Mouse (Mus musculus) midbrain, embryonic 16.5 days (tissue): Measurements from ENCODE around the gene Usb1. TPM values are rescaled to one million over a fixed set of nuclear protein-coding genes. Genes with fewer than 3 reads are reported as not detected.

ENCODE experiments used
- ATAC-seq: fragments of 200-750 bp; cut with Nextera tagmentation; 2 replicates; pipeline ENCODE4 v1.8.0; 2017; ENCODE audit warnings: moderate TSS enrichment
- H3K27ac ChIP-seq: fragments of 300-500 bp; sonication (generic); 2 replicates; pipeline ENCODE4 v1.5.1; 2014; ENCODE audit warnings: mild to moderate bottlenecking, low read length, mixed read lengths
- H3K27me3 ChIP-seq: fragments of 300-500 bp; sonication (generic); 2 replicates; pipeline ENCODE4 v1.6.1; 2014; ENCODE audit warnings: low read depth, low read length, mixed read lengths; ENCODE audit not compliant: control insufficient read depth, insufficient read depth
- H3K36me3 ChIP-seq: fragments of 300-500 bp; sonication (generic); 2 replicates; pipeline ENCODE4 v1.6.1; 2014; ENCODE audit warnings: mild to moderate bottlenecking, low read length, moderate library complexity, mixed read lengths; ENCODE audit not compliant: control insufficient read depth, insufficient read depth
- H3K4me1 ChIP-seq: fragments of 300-500 bp; sonication (generic); 2 replicates; pipeline ENCODE4 v1.6.1; 2014; ENCODE audit warnings: mild to moderate bottlenecking, low read length, mixed read lengths; ENCODE audit not compliant: control insufficient read depth, insufficient read depth
- H3K4me2 ChIP-seq: fragments of 300-500 bp; sonication (generic); 2 replicates; pipeline ENCODE4 v1.6.1; 2014; ENCODE audit warnings: mild to moderate bottlenecking, low read length, mixed read lengths
- H3K4me3 ChIP-seq: fragments of 300-500 bp; sonication (generic); 2 replicates; pipeline ENCODE4 v1.5.1; 2014; ENCODE audit warnings: low read depth, mild to moderate bottlenecking, low read length, moderate library complexity, mixed read lengths
- H3K9ac ChIP-seq: fragments of 300-500 bp; sonication (generic); 2 replicates; pipeline ENCODE4 v1.6.1; 2014; ENCODE audit warnings: low read depth, low read length, mixed read lengths
- H3K9me3 ChIP-seq: fragments of 300-500 bp; sonication (generic); replicated peaks from 2 replicates; pipeline ENCODE4 v1.6.1; 2014; ENCODE audit warnings: mild to moderate bottlenecking, low read length, mixed read lengths; ENCODE audit not compliant: control insufficient read depth, poor library complexity, severe bottlenecking
- WGBS: fragments of 180-500 bp; shearing (Covaris S2); extraction: QIAGEN DNeasy Blood & Tissue Kit; methylation state at CpG from one replicate; pipeline ENCODE4 v1.1.7; 2014; 5-methylcytosine and 5-hydroxymethylcytosine counted together
- polyA plus RNA-seq: library from polyadenylated mRNA; unstranded; fragments of >200 nt; fragmentation: Nextera tagmentation; extraction: Ambion mirVana; gene quantifications from 2 replicates; pipeline ENCODE4 v1.2.1, GENCODE M21; 2015

Usb1 gene
- polyA plus RNA-seq, 1 experiment from 2014 or later, result 35.5 TPM

DNA sequence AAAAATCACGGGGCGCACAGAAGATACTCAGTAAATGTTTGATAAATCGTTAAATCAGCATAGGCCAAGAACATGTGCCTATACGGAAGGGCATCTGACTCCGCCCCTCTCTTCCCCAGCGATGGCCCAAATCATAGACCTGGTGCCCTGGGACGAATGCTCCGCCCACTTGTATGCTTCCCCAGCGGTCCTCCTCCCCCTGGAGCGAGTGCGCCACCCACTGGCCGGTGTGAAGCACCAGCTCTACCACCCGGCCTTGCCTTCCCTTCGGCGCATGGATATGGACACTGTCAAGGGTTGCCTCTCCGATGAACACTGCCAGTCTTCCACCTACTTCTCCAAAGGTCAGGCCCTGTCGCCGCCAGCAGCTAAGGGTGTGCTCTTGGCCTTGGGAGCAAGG is 19.2 kb upstream of the Usb1 start:
- Histone ChIP-seq H3K4me3 (no peak overlapping the region), H3K4me2 (no peak overlapping the region), H3K27me3 (no peaks in the 10 kb centered on the region), H3K9ac (no peak overlapping the region), H3K36me3 (no peaks in the 10 kb centered on the region), H3K9me3 (no peaks in the 10 kb centered on the region), H3K4me1 (peaks cover 6% of the 10 kb centered on the region; the same call in 1 of the 2 replicates), H3K27ac (no peak overlapping the region)
- ATAC-seq, result no peak
- WGBS, result 66% methylated on average over 18 of the region's 18 CpGs

DNA sequence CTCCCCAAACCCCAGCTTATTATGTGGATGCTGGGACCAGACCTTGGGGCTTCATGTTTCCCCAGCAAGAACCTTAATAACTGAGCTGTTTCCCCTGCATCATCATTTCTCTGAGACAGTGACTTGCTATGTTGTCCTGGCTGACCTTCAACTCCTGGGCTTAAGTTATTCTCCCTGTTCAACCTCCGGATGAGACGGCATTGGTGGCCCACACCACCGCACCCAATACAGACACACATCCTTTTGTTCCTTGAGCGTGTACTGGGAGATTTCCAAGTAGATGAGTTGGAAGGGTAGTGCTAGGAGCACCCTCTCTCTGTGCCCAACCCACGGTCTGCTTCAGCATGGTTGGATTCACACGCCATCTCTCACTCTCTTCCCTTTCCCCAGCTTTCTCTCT is 18.2 kb upstream of the Usb1 start:
- WGBS, result 89% methylated on average over 6 of the region's 6 CpGs
- Histone ChIP-seq H3K27ac (no peak overlapping the region), H3K4me2 (no peak overlapping the region), H3K27me3 (no peaks in the 10 kb centered on the region), H3K4me3 (no peak overlapping the region), H3K36me3 (no peaks in the 10 kb centered on the region), H3K4me1 (peaks cover 6% of the 10 kb centered on the region; the same call in 1 of the 2 replicates), H3K9ac (no peak overlapping the region), H3K9me3 (no peaks in the 10 kb centered on the region)
- no peak for ATAC-seq

DNA sequence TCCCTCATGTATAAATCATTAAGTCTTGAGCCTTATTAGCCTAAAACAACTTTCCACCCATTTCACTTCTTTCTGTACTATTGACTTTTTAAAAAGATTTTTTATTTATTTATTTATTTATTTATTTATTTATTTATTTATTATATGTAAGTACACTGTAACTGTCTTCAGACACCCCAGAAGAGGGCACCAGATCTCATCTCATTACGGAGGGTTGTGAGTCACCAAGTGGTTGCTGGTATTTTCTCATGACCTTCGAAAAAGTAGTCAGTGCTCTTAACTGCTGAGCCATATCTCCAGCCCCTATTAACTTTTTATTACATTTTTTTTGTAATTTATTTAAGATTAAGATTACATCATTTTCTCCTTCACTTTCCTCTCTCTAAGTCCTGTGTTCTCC is 17.4 kb upstream of the Usb1 start:
- Histone ChIP-seq H3K36me3 (no peaks in the 10 kb centered on the region), H3K9ac (no peak overlapping the region), H3K9me3 (no peaks in the 10 kb centered on the region), H3K27me3 (peaks cover 4% of the 10 kb centered on the region; the same call in 1 of the 2 replicates), H3K4me1 (peaks cover 6% of the 10 kb centered on the region; the same call in 1 of the 2 replicates), H3K27ac (no peak overlapping the region), H3K4me3 (no peak overlapping the region), H3K4me2 (no peak overlapping the region)
- WGBS, result 74% methylated on average over 2 of the region's 2 CpGs
- ATAC-seq, result no peak

DNA sequence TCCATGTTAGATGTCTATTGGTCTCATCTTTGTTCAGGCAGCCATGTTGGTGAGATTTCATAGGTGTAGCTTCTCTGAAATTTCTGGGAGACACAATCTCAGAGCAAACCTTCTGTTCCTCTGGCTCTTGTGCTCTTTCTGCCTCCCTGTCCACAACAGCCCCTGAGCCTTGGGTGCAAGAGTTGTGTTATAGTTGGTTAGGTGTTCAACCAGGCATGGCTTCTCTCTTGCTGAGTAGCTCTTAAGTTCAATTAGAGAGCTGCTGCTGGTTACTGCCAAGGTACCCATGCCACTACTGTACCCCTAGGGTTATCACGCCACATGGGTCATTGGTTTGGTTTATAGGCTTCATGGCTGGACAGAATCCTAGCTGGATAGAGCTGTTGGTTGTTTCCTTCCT is 16.7 kb upstream of the Usb1 start:
- H3K9me3 ChIP-seq, result no peaks in the 10 kb centered on the region
- no peaks in the 10 kb centered on the region for H3K36me3 ChIP-seq
- H3K9ac ChIP-seq, result no peak overlapping the region
- H3K4me3 ChIP-seq, result no peak overlapping the region
- WGBS, result 96% methylated on average over 1 of the region's 1 CpGs
- ATAC-seq, result no peak
- no peak overlapping the region for H3K4me2 ChIP-seq
- peaks cover 5% of the 10 kb centered on the region; the same call in 1 of the 2 replicates for H3K4me1 ChIP-seq
- H3K27me3 ChIP-seq, result peaks cover 4% of the 10 kb centered on the region; the same call in 1 of the 2 replicates
- no peak overlapping the region for H3K27ac ChIP-seq

DNA sequence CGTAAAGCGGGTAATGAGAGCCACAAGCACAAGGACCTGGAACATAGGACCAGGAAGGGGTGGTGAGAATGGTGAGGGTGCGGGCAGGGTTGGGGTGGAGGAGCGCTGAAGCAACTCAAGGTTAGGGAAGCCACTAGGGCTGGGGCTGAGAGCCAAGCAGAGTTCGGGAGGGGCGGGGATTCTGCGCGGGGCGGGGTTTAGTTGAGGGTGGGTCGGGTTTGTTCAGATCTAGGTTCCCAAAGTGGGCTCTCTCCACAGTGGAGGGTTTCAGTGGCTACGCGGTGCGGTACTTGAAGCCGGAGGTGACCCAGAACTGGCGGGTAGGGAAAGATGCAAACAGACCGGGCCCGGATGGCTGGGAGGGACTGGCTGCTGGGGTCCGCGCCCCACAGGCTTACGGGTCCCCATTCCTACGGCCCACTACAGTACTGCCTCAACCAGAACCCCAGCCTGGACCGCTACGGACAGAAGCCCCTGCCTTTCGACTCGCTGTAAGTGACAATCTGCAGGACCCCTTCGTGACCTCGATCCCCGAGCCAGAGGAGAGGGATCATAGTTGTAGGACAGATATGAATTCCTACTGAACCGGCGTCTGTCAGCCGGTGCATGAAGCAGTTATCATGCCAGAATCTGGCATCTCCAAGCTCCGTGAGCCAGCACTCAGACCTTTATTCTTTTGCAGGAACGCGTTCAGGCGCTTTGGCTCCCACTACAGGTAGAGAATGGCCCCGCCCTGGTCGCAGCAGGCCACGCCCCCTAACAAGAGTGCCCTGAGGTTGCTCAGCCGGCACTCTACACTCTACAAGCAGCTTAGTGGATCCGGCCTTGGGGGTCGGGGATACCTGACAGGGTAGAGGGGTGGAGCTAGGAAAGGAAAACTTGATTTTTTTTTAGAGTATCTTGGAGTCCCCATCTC is 11.6 kb upstream of the Usb1 start:
- peaks cover 3% of the 10 kb centered on the region; the same call in 1 of the 2 replicates for H3K4me1 ChIP-seq
- peak overlapping the region; percentile 43 for H3K4me3 ChIP-seq
- H3K4me2 ChIP-seq, result peak overlapping the region; percentile 85
- H3K27ac ChIP-seq, result 0 out of 2 replicates have a peak overlapping the region, but pooled peaks have one; percentile 35
- H3K36me3 ChIP-seq, result peaks cover 2% of the 10 kb centered on the region; the same call in 1 of the 2 replicates
- peak overlapping the region; percentile 57 for H3K9ac ChIP-seq
- H3K9me3 ChIP-seq, result no peaks in the 10 kb centered on the region
- peak; percentile 82 for ATAC-seq
- peaks cover 4% of the 10 kb centered on the region; the same call in 1 of the 2 replicates for H3K27me3 ChIP-seq
- WGBS, result 2% methylated on average over 39 of the region's 41 CpGs

DNA sequence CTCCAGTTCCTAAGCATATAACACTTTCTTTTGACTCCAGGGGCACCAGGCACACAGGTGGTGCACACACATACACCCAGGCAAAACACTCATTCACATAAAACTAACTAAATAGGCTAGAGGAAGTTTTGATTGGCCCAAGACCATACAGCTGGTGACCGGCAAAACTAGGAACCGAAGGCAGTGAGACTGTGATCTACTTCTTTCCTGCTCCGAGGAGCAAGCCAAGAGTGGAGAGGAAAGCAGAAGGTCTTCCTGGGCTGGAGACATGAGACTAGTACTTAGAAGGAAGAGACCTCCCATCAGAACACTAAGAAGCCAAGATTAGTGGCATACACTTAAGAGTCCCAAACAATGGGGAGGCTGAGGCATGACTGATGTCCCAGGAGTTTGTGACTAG is 8.9 kb upstream of the Usb1 start:
- peaks cover 3% of the 10 kb centered on the region; the same call in 1 of the 2 replicates for H3K4me1 ChIP-seq
- H3K4me2 ChIP-seq, result no peak overlapping the region
- H3K9ac ChIP-seq, result no peak overlapping the region
- WGBS, result 81% methylated on average over 3 of the region's 3 CpGs
- H3K36me3 ChIP-seq, result peaks cover 17% of the 10 kb centered on the region
- peaks cover 4% of the 10 kb centered on the region; the same call in 1 of the 2 replicates for H3K27me3 ChIP-seq
- no peak overlapping the region for H3K4me3 ChIP-seq
- no peak for ATAC-seq
- H3K27ac ChIP-seq, result no peak overlapping the region
- H3K9me3 ChIP-seq, result no peaks in the 10 kb centered on the region

DNA sequence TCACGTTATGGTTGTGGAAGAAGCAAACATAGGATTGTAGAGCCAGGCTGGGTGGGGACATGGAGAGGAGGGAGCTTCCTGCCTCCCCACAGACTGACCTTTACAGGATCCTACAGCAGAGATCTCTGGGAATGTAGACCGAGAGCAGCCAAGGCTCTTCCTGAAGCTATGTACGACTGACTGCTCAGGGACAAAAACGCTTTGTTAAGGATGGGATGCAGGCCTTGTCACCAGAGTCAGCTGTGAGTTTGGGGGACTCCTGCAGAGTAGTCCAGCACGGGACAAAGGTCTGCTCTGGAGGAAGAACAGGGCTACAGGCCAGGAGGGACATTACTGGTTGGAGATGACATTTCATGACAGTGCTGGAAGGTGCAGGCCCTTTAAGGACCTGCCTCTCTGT is 7.4 kb upstream of the Usb1 start:
- no peak overlapping the region for H3K4me2 ChIP-seq
- WGBS, result 46% methylated on average over 5 of the region's 5 CpGs
- H3K27me3 ChIP-seq, result peaks cover under 1% of the 10 kb centered on the region; the same call in 1 of the 2 replicates
- no peak overlapping the region for H3K27ac ChIP-seq
- no peaks in the 10 kb centered on the region for H3K9me3 ChIP-seq
- no peak overlapping the region for H3K9ac ChIP-seq
- peaks cover 5% of the 10 kb centered on the region for H3K4me1 ChIP-seq
- no peak for ATAC-seq
- H3K4me3 ChIP-seq, result no peak overlapping the region
- H3K36me3 ChIP-seq, result peaks cover 31% of the 10 kb centered on the region

DNA sequence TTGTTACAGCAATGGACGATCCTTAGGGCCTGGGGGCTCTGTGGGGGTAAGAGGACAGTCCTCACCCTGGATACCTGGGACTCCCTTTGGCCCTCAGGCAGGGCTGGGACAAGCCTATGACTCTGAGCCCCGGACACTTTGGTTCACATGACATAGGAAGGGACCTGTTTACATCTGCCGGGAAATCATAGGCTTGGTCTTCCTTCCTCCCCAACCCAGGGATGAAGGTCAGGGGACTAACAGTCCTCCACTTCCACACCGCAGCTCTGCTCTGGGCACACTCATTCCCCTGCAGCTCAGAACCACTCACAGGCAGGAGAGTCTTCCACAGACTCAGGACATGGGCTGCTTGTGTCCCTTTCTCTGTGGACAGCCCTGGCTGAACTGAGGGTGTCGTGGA is 5.3 kb upstream of the Usb1 start:
- Histone ChIP-seq H3K36me3 (peaks cover 32% of the 10 kb centered on the region), H3K4me2 (no peak overlapping the region), H3K9me3 (no peaks in the 10 kb centered on the region), H3K27ac (no peak overlapping the region), H3K9ac (no peak overlapping the region), H3K27me3 (no peaks in the 10 kb centered on the region), H3K4me3 (no peak overlapping the region), H3K4me1 (peaks cover 13% of the 10 kb centered on the region)
- WGBS, result 96% methylated on average over 5 of the region's 5 CpGs
- no peak for ATAC-seq

DNA sequence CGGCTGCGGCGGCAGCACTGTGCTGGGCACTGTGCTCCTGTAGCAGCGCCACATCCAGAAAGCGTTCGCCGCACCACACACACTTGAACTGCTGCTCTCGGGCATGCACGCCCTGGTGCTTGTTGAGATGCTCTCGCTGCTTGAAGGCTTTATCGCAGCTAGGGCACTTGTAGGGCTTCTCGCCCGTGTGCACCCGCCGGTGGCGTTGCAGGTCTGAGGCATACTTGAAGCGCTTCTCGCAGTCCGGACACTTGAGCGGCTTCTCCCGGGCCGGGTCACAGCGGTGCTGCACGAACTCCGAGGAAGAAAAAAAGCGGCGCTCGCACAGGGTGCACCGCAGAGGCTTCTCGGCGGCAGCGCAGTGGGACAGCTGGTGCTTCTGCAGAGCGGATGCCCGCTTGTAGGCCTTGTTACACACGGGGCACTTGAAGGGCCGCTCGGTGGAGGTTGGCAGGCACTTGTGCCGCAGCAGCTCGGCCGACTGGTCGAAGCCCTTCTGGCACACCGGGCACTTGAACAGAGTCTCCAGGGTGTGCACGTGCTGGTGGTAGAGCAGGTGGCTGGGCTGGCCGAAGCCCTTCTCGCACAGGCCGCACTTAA is 4.1 kb upstream of the Usb1 start:
- Histone ChIP-seq H3K9ac (no peak overlapping the region), H3K4me3 (no peak overlapping the region), H3K4me1 (peaks cover 17% of the 10 kb centered on the region), H3K9me3 (no peaks in the 10 kb centered on the region), H3K27me3 (no peaks in the 10 kb centered on the region), H3K4me2 (no peak overlapping the region), H3K36me3 (peaks cover 32% of the 10 kb centered on the region), H3K27ac (no peak overlapping the region)
- 86% methylated on average over 46 of the region's 46 CpGs for WGBS
- ATAC-seq, result no peak
